Comparison of ENCODE assay signal across 22 mouse cellular contexts in the genomic region with DNA sequence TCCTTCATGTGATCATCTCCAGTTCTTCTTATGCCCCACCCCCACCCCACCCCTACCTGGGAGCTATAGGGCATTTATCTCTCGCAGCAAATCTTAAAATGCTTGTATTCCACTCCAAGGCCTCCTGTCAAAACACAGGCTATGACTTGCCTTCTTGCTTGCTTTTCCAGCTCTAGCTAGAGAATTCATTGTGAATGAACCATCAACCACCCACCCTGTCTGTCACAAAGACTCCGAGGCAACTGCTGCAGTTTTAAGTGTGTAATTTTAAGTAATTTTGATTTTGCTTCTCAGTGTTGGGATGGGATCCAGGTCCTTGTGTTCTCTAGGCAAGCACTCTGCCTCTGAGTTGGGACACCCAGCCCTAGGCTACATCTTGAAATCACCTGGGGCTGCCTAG. TPM values are rescaled to one million over a fixed set of nuclear protein-coding genes. Genes with fewer than 3 reads are reported as not detected.
DNase-seq lines count a peak whose midpoint lies in the region; ATAC-seq lines count a peak whose summit lies in the region.
"Had no signal": no experiment of that assay in that cellular context is flagged by ENCODE, and none has a peak within 500 bp of the region (broad histone marks: within the 10 kb centered on the region; RNA-seq: fewer than 3 reads in every experiment).

No protein-coding gene starts in this region.

- H3K4me1 ChIP-seq in limb, embryonic 13.5 days, result peaks cover 30% of the 10 kb centered on the region
- peaks cover 20% of the 10 kb centered on the region for H3K4me1 ChIP-seq in limb, embryonic 10.5 days
- H3K4me1 ChIP-seq in embryonic facial prominence, embryonic 10.5 days, result peaks cover 26% of the 10 kb centered on the region
- H3K4me1 ChIP-seq in limb, embryonic 15.5 days, result peaks cover 23% of the 10 kb centered on the region
- H3K4me1 ChIP-seq: forebrain, embryonic 10.5 days; forebrain, embryonic 15.5 days had no signal

- 81% methylated on average over 2 of the region's 2 CpGs for WGBS in limb, embryonic 13.5 days
- 90% methylated on average over 2 of the region's 2 CpGs for WGBS in limb, embryonic 10.5 days
- 75% methylated on average over 2 of the region's 2 CpGs for WGBS in embryonic facial prominence, embryonic 10.5 days
- WGBS in limb, embryonic 15.5 days, result 69% methylated on average over 2 of the region's 2 CpGs

- peak overlapping the region; percentile 6; the same call in 1 of the 2 replicates for H3K27ac ChIP-seq in limb, embryonic 13.5 days
- no peak overlapping the region for H3K27ac ChIP-seq in limb, embryonic 10.5 days
- H3K27ac ChIP-seq in embryonic facial prominence, embryonic 10.5 days (replicated peaks), result no peak overlapping the region
- peak overlapping the region; percentile 48; the same call in 1 of the 2 replicates for H3K27ac ChIP-seq in limb, embryonic 15.5 days
- H3K27ac ChIP-seq: forebrain, embryonic 10.5 days; forebrain, embryonic 15.5 days; heart, adult 2 months; heart, embryonic 15.5 days; hindbrain, embryonic 10.5 days; hindbrain, embryonic 14.5 days; intestine, embryonic 15.5 days had no signal

- no peaks in the 10 kb centered on the region for H3K9me3 ChIP-seq in limb, embryonic 13.5 days
- no peaks in the 10 kb centered on the region for H3K9me3 ChIP-seq in limb, embryonic 10.5 days (replicated peaks)
- H3K9me3 ChIP-seq in embryonic facial prominence, embryonic 10.5 days, result no peaks in the 10 kb centered on the region
- no peaks in the 10 kb centered on the region for H3K9me3 ChIP-seq in limb, embryonic 15.5 days
- H3K9me3 ChIP-seq: forebrain, embryonic 10.5 days; forebrain, embryonic 15.5 days; heart, embryonic 15.5 days; hindbrain, embryonic 10.5 days; intestine, embryonic 15.5 days had no signal

- no peak for ATAC-seq in limb, embryonic 13.5 days (ENCODE audit: low FRiP score, low read depth)
- ATAC-seq in limb, embryonic 15.5 days (ENCODE audit: insufficient number of reproducible peaks, low FRiP score, low TSS enrichment, low read depth), result no peak
- no peak for ATAC-seq in erythroid progenitor cell, adult 5-6 weeks (replicated peaks; ENCODE audit: low FRiP score, poor library complexity, severe bottlenecking)
- ATAC-seq: activated CD4-positive, CD25-positive, alpha-beta regulatory T cell, adult 4 months; forebrain, embryonic 15.5 days; intestine, embryonic 15.5 days; Patski had no signal

- no peak overlapping the region for H3K4me2 ChIP-seq in limb, embryonic 13.5 days (replicated peaks)
- H3K4me2 ChIP-seq in limb, embryonic 15.5 days, result no peak overlapping the region
- H3K4me2 ChIP-seq: forebrain, embryonic 15.5 days; heart, embryonic 11.5 days; heart, embryonic 15.5 days; hindbrain, embryonic 14.5 days; intestine, embryonic 15.5 days had no signal

- peaks cover 22% of the 10 kb centered on the region for H3K36me3 ChIP-seq in limb, embryonic 13.5 days
- H3K36me3 ChIP-seq in limb, embryonic 10.5 days, result peaks cover 5% of the 10 kb centered on the region; the same call in 1 of the 2 replicates
- peaks cover 6% of the 10 kb centered on the region for H3K36me3 ChIP-seq in embryonic facial prominence, embryonic 10.5 days (replicated peaks)
- peaks cover 18% of the 10 kb centered on the region for H3K36me3 ChIP-seq in limb, embryonic 15.5 days

- no peak for DNase-seq in limb, embryonic 10.5 days (ENCODE audit: low spot score)
- peak; percentile 4 for DNase-seq in embryonic facial prominence, embryonic 10.5 days (ENCODE audit: low spot score)
- DNase-seq in urinary bladder, postnatal 25 days (ENCODE audit: low spot score), result no peak
- DNase-seq: adrenal gland, postnatal 14 days; cerebellum, adult 2 months; cerebellum, postnatal 10 days; gastrocnemius, postnatal 14 days; heart, adult 2 months; heart, postnatal 14 days had no signal

- no peaks in the 10 kb centered on the region for H3K27me3 ChIP-seq in limb, embryonic 13.5 days
- H3K27me3 ChIP-seq in limb, embryonic 10.5 days (ENCODE audit: low read depth, poor library complexity, severe bottlenecking), result no peaks in the 10 kb centered on the region
- no peaks in the 10 kb centered on the region for H3K27me3 ChIP-seq in embryonic facial prominence, embryonic 10.5 days (replicated peaks; ENCODE audit: low read depth, poor library complexity, severe bottlenecking)
- H3K27me3 ChIP-seq in limb, embryonic 15.5 days, result no peaks in the 10 kb centered on the region
- H3K27me3 ChIP-seq: CH12.LX; forebrain, embryonic 15.5 days; heart, embryonic 15.5 days; intestine, embryonic 15.5 days; Patski had no signal

- H3K9ac ChIP-seq in limb, embryonic 13.5 days, result no peak overlapping the region
- no peak overlapping the region for H3K9ac ChIP-seq in limb, embryonic 15.5 days
- H3K9ac ChIP-seq: forebrain, embryonic 15.5 days; heart, embryonic 15.5 days; hindbrain, embryonic 14.5 days; intestine, embryonic 15.5 days had no signal

- no peak overlapping the region for H3K4me3 ChIP-seq in limb, embryonic 13.5 days
- no peak overlapping the region for H3K4me3 ChIP-seq in limb, embryonic 10.5 days
- H3K4me3 ChIP-seq in embryonic facial prominence, embryonic 10.5 days, result no peak overlapping the region
- H3K4me3 ChIP-seq in limb, embryonic 15.5 days, result no peak overlapping the region
- H3K4me3 ChIP-seq: forebrain, embryonic 10.5 days; forebrain, embryonic 15.5 days; heart, adult 2 months; heart, embryonic 15.5 days; hindbrain, embryonic 10.5 days; intestine, embryonic 15.5 days had no signal

RNA-seq across cellular contexts. Expression of a gene that starts 11.3 kb away (rescaled TPM):
- 163 and 165 TPM in 2 replicates for polyA plus RNA-seq in limb, embryonic 13.5 days (2015; fragmentation: Nextera tagmentation; extraction: Ambion mirVana)
- 152 and 153 TPM in 2 replicates for polyA plus RNA-seq in limb, embryonic 10.5 days (2016; fragmentation: Nextera tagmentation; extraction: Ambion mirVana)
- polyA plus RNA-seq in embryonic facial prominence, embryonic 10.5 days (2016; fragmentation: Nextera tagmentation; extraction: Ambion mirVana), result 160 and 162 TPM in 2 replicates
- polyA plus RNA-seq in limb, embryonic 15.5 days (2015; fragmentation: Nextera tagmentation; extraction: Ambion mirVana), result 161 and 163 TPM in 2 replicates
- 8.3 and 9.6 TPM in 2 replicates for total RNA-seq in erythroid progenitor cell, adult 5-6 weeks (2015; ENCODE audit: low replicate concordance)
- 18.1 and 19.7 TPM in 2 replicates for total RNA-seq in erythroid progenitor cell, adult 5-6 weeks (2017; ENCODE audit: low replicate concordance)

RNA-seq across cellular contexts. Expression of a gene that starts 44.0 kb away (rescaled TPM):
- polyA plus RNA-seq in limb, embryonic 13.5 days (2015; fragmentation: Nextera tagmentation; extraction: Ambion mirVana), result 0.13 and 0.24 TPM in 2 replicates
- 0.28 and 0.88 TPM in 2 replicates for polyA plus RNA-seq in limb, embryonic 10.5 days (2016; fragmentation: Nextera tagmentation; extraction: Ambion mirVana)
- polyA plus RNA-seq in embryonic facial prominence, embryonic 10.5 days (2016; fragmentation: Nextera tagmentation; extraction: Ambion mirVana), result 0.93 and 0.98 TPM in 2 replicates
- 0.12 and 0.20 TPM in 2 replicates for polyA plus RNA-seq in limb, embryonic 15.5 days (2015; fragmentation: Nextera tagmentation; extraction: Ambion mirVana)
- total RNA-seq in erythroid progenitor cell, adult 5-6 weeks (2015; ENCODE audit: low replicate concordance), result not detected in 2 replicates
- not detected in 2 replicates for total RNA-seq in erythroid progenitor cell, adult 5-6 weeks (2017; ENCODE audit: low replicate concordance)
- total RNA-seq: CH12.LX; gastrocnemius, postnatal 14 days had no signal
- polyA plus RNA-seq: activated CD4-positive, CD25-positive, alpha-beta regulatory T cell, adult 4 months had no signal

RNA-seq across cellular contexts. Expression of a gene that starts 44.2 kb away (rescaled TPM):
- 33.6 and 34.5 TPM in 2 replicates for polyA plus RNA-seq in limb, embryonic 13.5 days (2015; fragmentation: Nextera tagmentation; extraction: Ambion mirVana)
- polyA plus RNA-seq in limb, embryonic 10.5 days (2016; fragmentation: Nextera tagmentation; extraction: Ambion mirVana), result 33.6 and 38.9 TPM in 2 replicates
- 37.7 and 38.9 TPM in 2 replicates for polyA plus RNA-seq in embryonic facial prominence, embryonic 10.5 days (2016; fragmentation: Nextera tagmentation; extraction: Ambion mirVana)
- polyA plus RNA-seq in limb, embryonic 15.5 days (2015; fragmentation: Nextera tagmentation; extraction: Ambion mirVana), result 23.6 and 24.4 TPM in 2 replicates
- total RNA-seq in erythroid progenitor cell, adult 5-6 weeks (2015; ENCODE audit: low replicate concordance), result 15.1 and 24.5 TPM in 2 replicates
- total RNA-seq in erythroid progenitor cell, adult 5-6 weeks (2017; ENCODE audit: low replicate concordance), result 57.9 and 68.2 TPM in 2 replicates

Comparison
In these comparisons a context has a peak if more than half of its experiments do, and no peak if none do; other contexts are left out.
1. H3K27ac ChIP-seq: peak in limb, embryonic 13.5 days (single experiment) and limb, embryonic 15.5 days (single experiment); none in limb, embryonic 10.5 days (single experiment) and embryonic facial prominence, embryonic 10.5 days (single experiment).